ENCODE assay signal across 9 mouse cellular contexts in genomic region chr11:30237960-30238359, GRCm38 (mm10). TPM values are rescaled to one million over a fixed set of nuclear protein-coding genes. Genes with fewer than 3 reads are reported as not detected.
DNase-seq lines count a peak whose midpoint lies in the region; ATAC-seq and TF ChIP-seq lines count a peak whose summit lies in the region.
"Had no signal": no experiment of that assay in that cellular context is flagged by ENCODE, and none has a peak within 500 bp of the region (broad histone marks: within the 10 kb centered on the region; RNA-seq: fewer than 3 reads in every experiment).

No protein-coding gene starts in this region.

- H3K4me2 ChIP-seq in heart, embryonic 15.5 days: no peak overlapping the region
- no peak overlapping the region for H3K4me2 ChIP-seq in CH12.LX (ENCODE audit: insufficient read depth, low read depth, poor library complexity, severe bottlenecking)
- H3K4me2 ChIP-seq: limb, embryonic 13.5 days had no signal

- dilution Hi-C loops in CH12.LX (cut with MboI; ENCODE audit: extremely low pct_ligation_motif_present, extremely low pct_unique_long_range_greater_than_20kb, low sequenced_read_pairs): no loop called here

- in situ Hi-C loops in CH12.LX (cut with MboI; ENCODE audit: low pct_ligation_motif_present, low pct_unique_long_range_greater_than_20kb, low sequenced_read_pairs): loop anchor here (25.0 kb wide), 1 partner anchor 549 kb away; no protein-coding TSS in a partner anchor

- H3K9me3 ChIP-seq in heart, embryonic 15.5 days (replicated peaks): no peaks in the 10 kb centered on the region
- H3K9me3 ChIP-seq in CH12.LX (replicated peaks; ENCODE audit: low read length): no peaks in the 10 kb centered on the region
- H3K9me3 ChIP-seq in limb, embryonic 10.5 days (replicated peaks): no peaks in the 10 kb centered on the region
- H3K9me3 ChIP-seq: limb, embryonic 13.5 days had no signal

- 71% methylated on average over 4 of the region's 4 CpGs for WGBS in heart, embryonic 15.5 days
- WGBS in bone marrow, adult 2 months: 56% methylated on average over 4 of the region's 4 CpGs
- 61% methylated on average over 4 of the region's 4 CpGs for WGBS in limb, embryonic 10.5 days

- H3K9ac ChIP-seq in heart, embryonic 15.5 days: no peak overlapping the region
- no peak overlapping the region for H3K9ac ChIP-seq in CH12.LX (ENCODE audit: insufficient read depth, low read depth)
- H3K9ac ChIP-seq: limb, embryonic 13.5 days had no signal

- peaks cover 11% of the 10 kb centered on the region; the same call in 1 of the 2 replicates for H3K36me3 ChIP-seq in heart, embryonic 15.5 days
- H3K36me3 ChIP-seq in CH12.LX (replicated peaks in 1 of 2; ENCODE audit: control insufficient read depth in 1 of 2, insufficient read depth in 1 of 2, low read length in 1 of 2): peaks cover 0 to 2% of the 10 kb centered on the region in 2 experiments
- no peaks in the 10 kb centered on the region for H3K36me3 ChIP-seq in limb, embryonic 10.5 days

- peak; percentile 47 to 83; a peak in 3 of 4 replicates for TF ChIP-seq CTCF in CH12.LX (conservative IDR thresholded peaks at IDR 0.05 in 1 of 2, IDR thresholded peaks at IDR 0.05 in 1 of 2; ENCODE audit: low read depth in 2 of 2, low read length in 2 of 2)
- peak; percentile 38 for TF ChIP-seq CTCF in bone marrow, adult 2 months (IDR thresholded peaks at IDR 0.05; ENCODE audit: control insufficient read depth, insufficient read depth, low read length)

- H3K79me2 ChIP-seq in CH12.LX (replicated peaks; ENCODE audit: control insufficient read depth, extremely low read depth, insufficient read depth, poor library complexity, severe bottlenecking): no peaks in the 10 kb centered on the region

- no peak for TF ChIP-seq POLR2A in CH12.LX (IDR thresholded peaks at IDR 0.05; ENCODE audit: low read depth, low read length)
- no peak for TF ChIP-seq POLR2A in bone marrow, adult 2 months (IDR thresholded peaks at IDR 0.05; ENCODE audit: borderline replicate concordance, control insufficient read depth, low read depth, low read length)

- H3K27me3 ChIP-seq in heart, embryonic 15.5 days: no peaks in the 10 kb centered on the region
- H3K27me3 ChIP-seq in CH12.LX (replicated peaks): no peaks in the 10 kb centered on the region
- no peaks in the 10 kb centered on the region for H3K27me3 ChIP-seq in limb, embryonic 10.5 days (ENCODE audit: low read depth, poor library complexity, severe bottlenecking)
- H3K27me3 ChIP-seq: limb, embryonic 13.5 days had no signal

- no peak overlapping the region for H3K4me3 ChIP-seq in heart, embryonic 15.5 days
- no peak overlapping the region for H3K4me3 ChIP-seq in CH12.LX (replicated peaks in 1 of 3; ENCODE audit: low read depth in 2 of 3, low read length in 2 of 3, poor library complexity in 1 of 3)
- H3K4me3 ChIP-seq in bone marrow, adult 2 months (replicated peaks; ENCODE audit: control insufficient read depth, low read depth, low read length): no peak overlapping the region
- no peak overlapping the region for H3K4me3 ChIP-seq in limb, embryonic 10.5 days
- H3K4me3 ChIP-seq: limb, embryonic 13.5 days had no signal

- ATAC-seq in heart, embryonic 15.5 days (replicated peaks; ENCODE audit: insufficient number of reproducible peaks, insufficient read depth, low FRiP score, low read depth): no peak
- no peak for ATAC-seq in erythroblast, adult 5-6 weeks (replicated peaks; ENCODE audit: low FRiP score, poor library complexity, severe bottlenecking)

- H3K27ac ChIP-seq in heart, embryonic 15.5 days: peak overlapping the region; percentile 35; the same call in 1 of the 2 replicates
- no peak overlapping the region for H3K27ac ChIP-seq in CH12.LX (ENCODE audit: insufficient read depth, low read depth)
- H3K27ac ChIP-seq in bone marrow, adult 2 months (ENCODE audit: control insufficient read depth, insufficient read depth, low read depth, low read length, poor library complexity): no peak overlapping the region
- no peak overlapping the region for H3K27ac ChIP-seq in limb, embryonic 10.5 days
- H3K27ac ChIP-seq: limb, embryonic 13.5 days had no signal

- no peak for DNase-seq in heart, adult 11 months
- DNase-seq in CH12.LX (ENCODE audit: extremely low read depth): peak; percentile 42
- peak; percentile 18 for DNase-seq in limb, embryonic 10.5 days (ENCODE audit: low spot score)
- DNase-seq in yolk sac, embryonic 10.5 days (ENCODE audit: low spot score): no peak
- DNase-seq in spleen, postnatal 14 days (ENCODE audit: low spot score in 2 of 2): no peak

- peaks cover 58% of the 10 kb centered on the region for H3K4me1 ChIP-seq in heart, embryonic 15.5 days (replicated peaks)
- no peaks in the 10 kb centered on the region for H3K4me1 ChIP-seq in CH12.LX (ENCODE audit: control insufficient read depth in 1 of 2, insufficient read depth in 2 of 2)
- no peaks in the 10 kb centered on the region; the same call in 1 of the 2 replicates for H3K4me1 ChIP-seq in bone marrow, adult 2 months (ENCODE audit: control insufficient read depth, insufficient read depth, low read length)
- no peaks in the 10 kb centered on the region for H3K4me1 ChIP-seq in limb, embryonic 10.5 days

- no peak for TF ChIP-seq EP300 in CH12.LX (IDR thresholded peaks at IDR 0.05; ENCODE audit: low read length)

- TF ChIP-seq RAD21 in CH12.LX (IDR thresholded peaks at IDR 0.05; ENCODE audit: low read depth, low read length): peak; percentile 83

TF ChIP-seq in CH12.LX, 34 proteins besides CTCF, POLR2A, EP300 and RAD21:
- TF ChIP-seq TCF12 (IDR thresholded peaks at IDR 0.05; ENCODE audit: low read depth, low read length) (0 out of 2 replicates have a peak, but pooled peaks have one; percentile 19), ZC3H11A (IDR thresholded peaks at IDR 0.05; ENCODE audit: low read depth, low read length) (peak; percentile 57), MXI1 (IDR thresholded peaks at IDR 0.05; ENCODE audit: low read depth, low read length) (no peak), POLR2AphosphoS2 (IDR thresholded peaks at IDR 0.05; ENCODE audit: low read depth, low read length) (no peak), ZNF384 (IDR thresholded peaks at IDR 0.05; ENCODE audit: low read depth, low read length) (no peak), BHLHE40 (IDR thresholded peaks at IDR 0.05; ENCODE audit: low read depth, low read length) (no peak), ELF1 (IDR thresholded peaks at IDR 0.05; ENCODE audit: low read depth, low read length) (0 out of 2 replicates have a peak, but pooled peaks have one; percentile 11), SMC3 (IDR thresholded peaks at IDR 0.05; ENCODE audit: low read depth, low read length) (peak; percentile 85), NELFE (IDR thresholded peaks at IDR 0.05; ENCODE audit: low read depth, low read length) (peak; percentile 12; the same call in 1 of the 2 replicates)

RNA-seq across cellular contexts. Expression of gene Sptbn1, which starts 30.0 kb away (rescaled TPM):
- polyA plus RNA-seq in heart, embryonic 15.5 days (2015; fragmentation: Nextera tagmentation; extraction: Ambion mirVana): 159 and 163 TPM in 2 replicates
- total RNA-seq in CH12.LX (2012; rRNA removed): 42.1 and 43.7 TPM in 2 replicates
- 36.5 and 38.2 TPM in 2 replicates for total RNA-seq in CH12.LX (2014; rRNA removed)
- 52.0 and 54.7 TPM in 2 replicates for polyA plus RNA-seq in CH12.LX (2012; ENCODE audit: insufficient read length, low read depth)
- polyA plus RNA-seq in bone marrow, adult 2 months (2011; ENCODE audit: insufficient read depth, insufficient read length, low replicate concordance, missing spikeins): 26.1 and 53.4 TPM in 2 replicates
- polyA plus RNA-seq in limb, embryonic 10.5 days (2016; fragmentation: Nextera tagmentation; extraction: Ambion mirVana): 55.9 and 64.1 TPM in 2 replicates
- total RNA-seq in erythroblast, adult 5-6 weeks (2015; ENCODE audit: low replicate concordance): 21.9 and 28.4 TPM in 2 replicates
- 22.6 and 27.8 TPM in 2 replicates for total RNA-seq in erythroblast, adult 5-6 weeks (2017; ENCODE audit: low replicate concordance)

Comparison
In these comparisons a context has a peak if more than half of its experiments do, and no peak if none do; other contexts are left out.
1. DNase-seq: peak in CH12.LX (single experiment) and limb, embryonic 10.5 days (single experiment); none in heart, adult 11 months (single experiment), yolk sac, embryonic 10.5 days (single experiment) and spleen, postnatal 14 days (0 of 2).